Mouse (Mus musculus): ENCODE results near the gene Rhox4d.
"Not testable (repeated sequence)": the region's sequence is repeated elsewhere in the genome, so short reads cannot be mapped to it uniquely, and the experiment has no call there.

DNA sequence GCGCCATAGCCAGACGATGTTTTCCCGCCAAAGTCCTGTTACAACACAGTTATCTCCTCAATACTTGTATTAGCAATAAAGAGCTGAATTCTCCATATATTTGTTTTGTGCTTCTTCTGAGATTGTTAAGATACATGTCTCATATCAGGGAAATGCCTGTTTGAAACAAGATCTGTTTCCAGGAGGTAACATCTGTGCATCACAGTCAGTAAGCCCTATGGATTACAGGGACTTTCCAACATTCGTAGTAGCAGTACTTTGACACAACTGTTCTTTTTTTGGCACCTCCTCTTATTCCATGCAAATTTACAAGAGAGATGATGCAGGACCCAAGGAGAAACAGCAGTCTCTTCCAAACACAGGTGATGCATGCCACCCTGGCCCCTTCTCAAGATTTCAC is 27.6 kb downstream of the Rhox4d start, which contains the start of gene Rhox3e:
- TF ChIP-seq POLR2A (IDR thresholded peaks at IDR 0.05; ENCODE audit: borderline replicate concordance, extremely low read depth, insufficient read depth, insufficient read length, poor library complexity, severe bottlenecking); CTCF (IDR thresholded peaks at IDR 0.05; ENCODE audit: borderline replicate concordance, extremely low read depth, insufficient read depth, insufficient read length): not testable (repeated sequence)

Data from brain, embryonic 14.5 days (tissue).